Mouse (Mus musculus) erythroblast, embryonic 14.5 days (primary cell): ENCODE measurements around the gene Ispd. TPM values are rescaled to one million over a fixed set of nuclear protein-coding genes. Genes with fewer than 3 reads are reported as not detected.

Experiments
- H3K27me3 ChIP-seq: 2 replicates; pipeline ENCODE4 v1.6.1; 2012; ENCODE audit warnings: inconsistent platforms; ENCODE audit not compliant: control insufficient read depth
- H3K36me3 ChIP-seq: 2 replicates; pipeline ENCODE4 v1.6.1; 2012; ENCODE audit warnings: mild to moderate bottlenecking, inconsistent platforms; ENCODE audit not compliant: control insufficient read depth
- H3K4me1 ChIP-seq: 2 replicates; pipeline ENCODE4 v1.6.1; 2012; ENCODE audit warnings: inconsistent platforms; ENCODE audit not compliant: control insufficient read depth
- H3K4me3 ChIP-seq: replicated peaks from 2 replicates; pipeline ENCODE3; 2012; ENCODE audit warnings: moderate library complexity, mild to moderate bottlenecking, inconsistent platforms
- H3K9me3 ChIP-seq: 2 replicates; pipeline ENCODE4 v1.6.1; 2012; ENCODE audit warnings: low read length, inconsistent platforms, mixed read lengths; ENCODE audit not compliant: control insufficient read depth
- GATA1 ChIP-seq: IDR thresholded peaks from 2 replicates; pipeline ENCODE4 v1.6.1; 2012; ENCODE audit warnings: low read length, inconsistent platforms, mixed read lengths
- TAL1 ChIP-seq: IDR thresholded peaks from 3 replicates; pipeline ENCODE4 v1.6.1; 2012; ENCODE audit warnings: low read length, inconsistent platforms, mixed read lengths
- polyA plus RNA-seq: library from polyadenylated mRNA; stranded (reverse); fragments of >175 nt; gene quantifications from 2 replicates; pipeline ENCODE4 v1.2.3, GENCODE M21; 2012

The Ispd gene
- polyA plus RNA-seq, 1 experiment: not detected

- Histone ChIP-seq H3K4me3 (no peak overlapping the region), H3K9me3 (no peaks in the 10 kb centered on the region), H3K4me1 (peaks cover 2% of the 10 kb centered on the region; the same call in 1 of the 2 replicates), H3K36me3 (no peaks in the 10 kb centered on the region), H3K27me3 (no peaks in the 10 kb centered on the region)
- no peak for TF ChIP-seq TAL1
- TF ChIP-seq GATA1: no peak
Observed at GRCm38 (mm10) chr12:36533160-36533900, 152.1 kb downstream of the Ispd start.

GRCm38 (mm10) chr12:36534589-36534988 is 153.3 kb downstream of the Ispd start:
- Histone ChIP-seq H3K36me3 (no peaks in the 10 kb centered on the region), H3K4me1 (peaks cover 2% of the 10 kb centered on the region; the same call in 1 of the 2 replicates), H3K27me3 (no peaks in the 10 kb centered on the region), H3K4me3 (no peak overlapping the region), H3K9me3 (no peaks in the 10 kb centered on the region)
- TF ChIP-seq GATA1: no peak
- no peak for TF ChIP-seq TAL1

GRCm38 (mm10) chr12:36545318-36545717 is 164.1 kb downstream of the Ispd start:
- H3K27me3 ChIP-seq: no peaks in the 10 kb centered on the region
- H3K4me1 ChIP-seq: no peaks in the 10 kb centered on the region
- no peaks in the 10 kb centered on the region for H3K9me3 ChIP-seq
- no peak overlapping the region for H3K4me3 ChIP-seq
- no peak for TF ChIP-seq GATA1
- TF ChIP-seq TAL1: no peak
- no peaks in the 10 kb centered on the region for H3K36me3 ChIP-seq

GRCm38 (mm10) chr12:36549474-36549873 is 168.2 kb downstream of the Ispd start:
- Histone ChIP-seq H3K4me1 (no peaks in the 10 kb centered on the region), H3K4me3 (no peak overlapping the region), H3K9me3 (no peaks in the 10 kb centered on the region)

GRCm38 (mm10) chr12:36554697-36555096 is 173.4 kb downstream of the Ispd start:
- TF ChIP-seq GATA1 (no peak), TAL1 (no peak)
- Histone ChIP-seq H3K27me3 (no peaks in the 10 kb centered on the region), H3K4me1 (no peaks in the 10 kb centered on the region), H3K36me3 (no peaks in the 10 kb centered on the region), H3K9me3 (no peaks in the 10 kb centered on the region), H3K4me3 (no peak overlapping the region)

More at GRCm38 (mm10) chr12:36549474-36549873, 168.2 kb downstream of the Ispd start:
- Histone ChIP-seq H3K36me3 (no peaks in the 10 kb centered on the region), H3K27me3 (no peaks in the 10 kb centered on the region)
- no peak for TF ChIP-seq TAL1
- TF ChIP-seq GATA1: no peak

- Histone ChIP-seq H3K4me1 (no peaks in the 10 kb centered on the region), H3K4me3 (no peak overlapping the region), H3K36me3 (no peaks in the 10 kb centered on the region), H3K27me3 (no peaks in the 10 kb centered on the region), H3K9me3 (no peaks in the 10 kb centered on the region)
- TF ChIP-seq GATA1: no peak
- no peak for TF ChIP-seq TAL1
Observed at GRCm38 (mm10) chr12:36564146-36564545, 182.9 kb downstream of the Ispd start.

- Histone ChIP-seq H3K27me3 (no peaks in the 10 kb centered on the region), H3K4me1 (no peaks in the 10 kb centered on the region), H3K9me3 (no peaks in the 10 kb centered on the region), H3K4me3 (no peak overlapping the region), H3K36me3 (no peaks in the 10 kb centered on the region)
- TF ChIP-seq TAL1: no peak
- TF ChIP-seq GATA1: no peak
Observed at GRCm38 (mm10) chr12:36566974-36567373, 185.7 kb downstream of the Ispd start.

- Histone ChIP-seq H3K4me1 (no peaks in the 10 kb centered on the region), H3K4me3 (no peak overlapping the region), H3K27me3 (no peaks in the 10 kb centered on the region), H3K9me3 (no peaks in the 10 kb centered on the region), H3K36me3 (no peaks in the 10 kb centered on the region)
- TF ChIP-seq GATA1 (no peak), TAL1 (no peak)
Observed at GRCm38 (mm10) chr12:36570414-36571095, 189.3 kb downstream of the Ispd start.

GRCm38 (mm10) chr12:36584828-36585227 is 203.6 kb downstream of the Ispd start:
- no peak overlapping the region for H3K4me3 ChIP-seq
- H3K9me3 ChIP-seq: no peaks in the 10 kb centered on the region
- H3K36me3 ChIP-seq: no peaks in the 10 kb centered on the region
- no peaks in the 10 kb centered on the region for H3K27me3 ChIP-seq
- no peaks in the 10 kb centered on the region for H3K4me1 ChIP-seq
- TF ChIP-seq TAL1 (no peak), GATA1 (no peak)
